Mouse (Mus musculus): ENCODE measurements around the gene Wnt1.

Gene Wnt1

DNA sequence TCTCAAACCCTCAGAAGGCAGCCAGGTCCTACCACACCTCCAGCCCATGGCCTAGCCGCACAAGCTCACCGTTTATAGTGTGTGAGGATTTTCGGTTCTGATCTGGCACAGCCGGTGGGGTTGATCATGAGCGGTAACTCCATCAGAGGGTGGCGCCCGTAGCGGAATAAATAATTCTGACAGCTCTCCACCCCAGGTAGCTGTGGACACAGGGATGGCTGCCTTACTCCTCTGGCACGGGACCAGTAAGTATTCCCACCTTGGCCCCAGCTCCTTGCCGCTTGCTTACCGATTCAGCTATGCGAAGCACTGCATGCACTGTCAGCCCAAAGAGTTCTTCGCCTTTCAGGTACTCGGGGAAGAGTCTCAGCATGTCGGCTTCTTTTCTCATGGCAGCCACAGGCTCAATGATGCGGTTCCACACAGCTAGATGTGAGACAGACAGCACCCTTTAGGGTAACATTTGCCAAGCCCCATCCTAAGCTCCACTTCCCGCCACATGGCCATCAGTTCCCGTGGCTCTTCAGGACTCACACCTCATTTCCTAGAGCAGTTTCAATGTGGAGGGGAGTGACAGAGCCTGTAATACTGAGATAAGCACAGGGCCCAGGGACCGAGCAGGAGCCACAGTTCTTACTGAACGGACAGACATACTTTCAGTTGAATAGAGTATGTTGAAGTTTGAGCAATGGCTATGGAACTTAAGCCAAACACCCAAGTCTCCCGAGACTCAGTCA is 47.5 kb downstream of the Wnt1 start:
- DNase-seq (ENCODE audit: low read depth, low spot score), result peak; percentile 66

DNA sequence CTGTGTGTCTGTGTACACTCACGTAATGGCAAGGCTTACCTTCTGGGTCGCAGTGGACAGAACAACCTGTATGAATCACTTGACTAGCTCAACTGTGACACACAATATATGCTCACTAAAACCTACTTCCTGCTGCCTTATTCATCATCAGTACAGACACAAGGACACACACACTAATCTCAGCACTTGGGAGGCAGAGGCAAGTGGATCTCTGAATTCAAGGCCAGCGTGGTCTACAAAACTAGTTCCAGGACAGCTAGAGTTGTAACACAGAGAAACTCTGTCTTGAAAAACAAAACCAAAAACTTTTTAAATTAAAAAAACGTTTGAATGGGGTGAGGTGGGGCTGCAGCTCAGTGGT is 48.1 kb downstream of the Wnt1 start:
- no peak for DNase-seq (ENCODE audit: low read depth, low spot score)

DNA sequence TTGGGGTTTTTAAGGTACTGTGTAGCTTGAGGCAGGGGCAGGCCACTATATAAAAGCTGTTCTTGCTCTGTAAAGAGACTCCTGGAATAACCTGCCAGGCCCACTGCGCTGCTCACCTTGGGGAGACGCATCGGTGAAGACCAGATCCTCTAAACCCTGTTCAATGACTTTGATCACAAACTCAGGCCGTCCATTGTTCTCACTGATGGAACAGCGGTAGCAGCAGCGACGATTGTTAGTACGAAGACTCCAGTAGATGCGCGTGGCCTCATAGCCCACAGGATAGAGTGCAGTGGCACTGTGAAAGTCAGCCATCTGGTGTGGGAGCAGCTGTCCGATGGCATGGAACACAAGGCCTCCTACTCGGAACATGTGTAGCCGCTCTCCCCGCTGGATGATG is 49.5 kb downstream of the Wnt1 start:
- DNase-seq (ENCODE audit: low read depth, low spot score), result no peak

DNA sequence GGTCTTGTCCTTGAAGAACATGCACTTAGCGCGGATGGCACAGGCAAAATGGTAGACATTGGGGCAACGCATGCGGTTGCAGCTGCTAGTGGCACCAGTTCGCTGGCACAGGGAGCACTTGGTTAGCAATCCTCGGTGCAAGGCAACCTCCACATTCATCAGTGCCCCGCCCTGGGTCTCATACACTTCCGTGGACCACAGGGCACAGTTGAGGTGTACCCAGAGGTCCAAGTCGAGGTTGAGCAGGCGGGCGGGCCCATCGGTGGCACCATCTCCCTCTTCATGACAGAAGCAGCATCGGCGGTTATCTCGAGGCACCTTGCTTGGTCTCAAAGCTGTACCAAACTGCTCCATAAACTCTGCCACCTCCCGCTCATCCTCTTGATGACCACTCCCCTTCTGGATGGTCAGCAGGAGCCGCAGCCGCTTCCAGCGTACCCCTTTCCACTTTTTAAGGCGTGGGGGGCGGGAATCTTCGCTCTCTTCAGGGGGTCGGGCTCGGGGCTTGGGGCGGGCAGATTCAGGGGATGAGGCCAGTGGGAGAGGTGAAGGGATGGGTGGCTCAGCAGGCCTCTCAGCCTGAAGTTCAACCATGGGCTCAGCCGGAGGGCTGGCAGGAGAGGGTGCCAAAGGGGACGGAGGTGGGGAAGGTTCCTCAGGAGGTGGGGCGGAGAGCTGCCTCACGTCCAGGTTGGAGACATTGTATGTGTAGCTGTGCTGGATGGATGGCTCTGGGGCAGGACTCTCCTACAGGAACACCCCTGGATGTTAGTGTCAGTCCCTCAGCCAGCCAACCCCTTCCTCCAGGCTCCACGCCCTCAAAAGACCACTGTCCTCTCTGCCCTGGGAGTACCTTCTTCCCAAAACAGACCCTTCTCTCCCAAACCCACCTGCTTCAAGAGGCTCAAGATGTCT is 50.3 kb downstream of the Wnt1 start:
- DNase-seq (ENCODE audit: low read depth, low spot score), result no peak
